Mouse (Mus musculus) embryo, embryonic 10.5 days (tissue): Measurements from ENCODE around the gene Tmem178b.

Experiments
- DNase-seq: peaks from one replicate; pipeline ENCODE4 v3.0.0-alpha.2; 2015; ENCODE audit warnings: low spot score

Tmem178b gene

DNA sequence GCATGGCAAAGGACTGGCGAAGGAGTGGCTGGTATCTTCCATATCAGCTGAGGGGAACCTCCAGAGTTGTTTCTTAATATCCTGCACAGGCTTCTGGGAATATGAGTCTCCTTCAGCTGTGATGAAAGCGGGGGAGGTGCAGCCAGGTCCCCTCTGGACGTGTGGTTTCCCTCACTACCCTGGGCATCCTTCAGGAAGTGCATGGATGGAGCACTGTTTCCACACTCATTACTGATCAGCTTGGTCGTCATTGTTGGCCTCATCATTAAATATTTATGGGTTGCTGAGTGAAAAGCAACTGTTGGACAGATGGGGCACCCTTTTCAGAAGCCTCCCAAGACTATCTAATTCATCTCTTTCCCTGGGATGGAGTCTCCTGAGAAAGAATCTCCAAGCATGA, 146.3 kb downstream of the Tmem178b start:
- peak; percentile 63 for DNase-seq

DNA sequence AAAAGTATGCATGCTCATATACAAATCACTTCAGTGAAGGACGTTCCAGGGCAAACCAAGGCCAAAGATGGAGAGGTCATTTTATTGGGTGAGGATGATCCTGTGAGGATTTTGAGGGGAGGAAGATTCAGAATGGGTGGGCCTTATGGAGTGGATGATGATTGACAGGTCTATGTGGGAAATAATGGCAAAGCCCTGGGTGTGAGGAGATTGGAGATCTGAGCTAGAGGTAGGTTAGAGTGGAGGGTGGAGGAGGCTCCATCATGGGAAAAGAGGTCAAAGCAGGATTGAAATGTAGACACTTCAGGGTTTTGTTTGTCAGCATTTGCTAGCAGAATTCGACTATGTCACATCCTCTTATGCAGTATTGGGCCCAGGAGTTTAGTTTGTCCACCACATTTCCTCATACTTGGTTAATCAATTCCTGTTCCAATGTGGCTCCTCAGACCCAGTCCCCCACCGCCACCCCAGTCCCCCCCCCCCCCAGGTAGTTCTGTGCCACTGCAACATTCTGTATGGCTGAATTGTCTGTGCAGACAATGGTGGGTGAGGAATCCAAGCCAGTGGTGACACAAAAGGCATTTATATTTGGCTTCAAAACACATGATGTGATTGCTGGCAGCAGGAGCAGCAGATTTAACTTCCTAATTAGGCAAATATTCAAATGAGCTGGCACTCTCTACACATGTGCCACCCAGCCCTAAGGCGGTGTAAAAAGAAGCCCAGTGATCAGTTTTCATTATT, 150.7 kb downstream of the Tmem178b start:
- no peak for DNase-seq

- no peak for DNase-seq
These were observed 151.4 kb downstream of the Tmem178b start for GRCm38 (mm10) chr6:40024336-40024934.

GRCm38 (mm10) chr6:40032901-40033300, 159.8 kb downstream of the Tmem178b start:
- no peak for DNase-seq

- DNase-seq: no peak
These were observed 160.9 kb downstream of the Tmem178b start for GRCm38 (mm10) chr6:40033935-40034334.

GRCm38 (mm10) chr6:40048969-40049908, 176.2 kb downstream of the Tmem178b start:
- peak; percentile 56 for DNase-seq

DNA sequence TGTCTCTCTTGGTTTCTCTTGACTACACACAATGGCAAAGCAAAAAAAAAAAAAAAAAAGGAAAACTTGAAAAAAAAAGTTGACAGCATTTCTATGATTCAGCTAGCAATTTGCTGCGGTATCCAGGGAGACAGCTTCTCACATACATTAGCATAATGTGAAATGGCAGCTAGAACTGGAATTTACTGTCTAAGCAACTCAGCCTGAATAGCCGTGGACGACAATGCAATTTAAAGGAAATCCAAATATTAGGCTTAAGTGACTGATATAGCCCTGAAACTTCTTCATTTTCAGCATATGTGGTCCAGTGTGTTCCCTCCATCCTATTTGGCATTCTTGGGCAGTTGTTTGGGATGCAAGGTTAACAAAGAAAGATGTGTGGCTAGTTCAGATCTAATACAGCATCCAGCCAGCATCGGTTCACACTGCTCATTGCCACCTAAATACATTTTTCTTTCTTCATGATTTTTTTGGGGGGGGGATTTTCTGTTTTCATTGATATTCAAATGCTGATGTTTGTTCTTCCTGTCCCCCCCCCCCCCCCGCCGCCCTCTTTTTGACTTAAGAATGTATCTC, 176.9 kb downstream of the Tmem178b start:
- no peak for DNase-seq

DNA sequence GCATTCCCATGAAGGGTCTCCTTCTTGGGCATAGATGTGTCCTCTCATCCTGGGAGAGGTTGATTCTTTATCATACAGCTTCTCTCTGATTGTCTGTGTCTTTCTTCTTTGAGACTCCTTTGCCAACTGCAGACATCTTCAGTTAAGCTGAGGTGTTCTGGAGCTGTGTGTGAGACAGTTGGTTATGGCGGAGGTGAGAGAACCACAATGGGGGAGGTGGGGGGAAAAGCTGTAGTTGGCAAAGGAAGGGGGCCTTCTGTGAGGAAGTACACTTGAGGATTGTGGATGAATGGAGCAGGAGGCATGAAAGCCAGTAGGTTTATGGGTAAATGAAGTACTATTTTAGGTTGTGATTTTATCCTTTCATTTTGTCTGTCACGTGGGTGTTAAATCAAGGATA, 178.6 kb downstream of the Tmem178b start:
- no peak for DNase-seq

GRCm38 (mm10) chr6:40052593-40052992, 179.5 kb downstream of the Tmem178b start:
- no peak for DNase-seq

DNA sequence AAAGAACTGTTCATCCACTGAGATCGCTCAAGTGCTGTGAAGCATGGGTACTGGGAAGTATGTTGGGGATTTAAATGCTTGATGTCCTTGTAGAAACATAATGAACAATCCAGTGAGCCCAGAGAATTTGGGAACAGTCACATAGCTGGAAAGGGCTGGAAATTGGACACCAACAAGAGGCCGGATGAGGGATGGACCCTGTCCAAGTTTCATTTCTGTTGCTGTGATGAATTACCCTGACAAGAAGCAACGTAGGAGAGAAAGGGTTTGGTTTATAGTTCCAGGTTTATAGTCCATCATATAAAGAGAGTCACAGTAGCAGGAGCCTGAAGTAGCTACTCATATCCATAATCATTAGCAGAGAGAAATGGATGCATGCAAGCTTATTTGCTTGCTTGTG, 186.4 kb downstream of the Tmem178b start:
- no peak for DNase-seq

GRCm38 (mm10) chr6:40061327-40062189, 188.5 kb downstream of the Tmem178b start:
- DNase-seq: no peak

DNA sequence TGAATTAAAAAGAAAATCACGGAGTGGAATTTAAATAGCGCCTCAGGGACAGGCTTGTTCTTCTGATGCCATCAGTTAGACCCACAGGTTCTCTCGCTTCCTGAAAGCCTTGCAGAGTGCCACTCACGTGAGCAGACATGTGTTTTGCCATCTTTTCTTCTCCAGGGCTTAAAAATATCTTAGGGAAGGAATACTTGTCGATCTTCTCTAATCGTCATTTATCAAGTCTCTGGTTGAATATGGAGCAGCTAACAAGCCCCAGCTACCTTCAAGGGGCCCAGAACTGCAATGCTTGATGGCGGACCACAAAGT, 189.1 kb downstream of the Tmem178b start:
- no peak for DNase-seq

- no peak for DNase-seq
These were observed 190.4 kb downstream of the Tmem178b start for GRCm38 (mm10) chr6:40063438-40063837.

GRCm38 (mm10) chr6:40063899-40064298, 190.8 kb downstream of the Tmem178b start:
- no peak for DNase-seq

GRCm38 (mm10) chr6:40064342-40064741, 191.3 kb downstream of the Tmem178b start:
- DNase-seq: no peak

GRCm38 (mm10) chr6:40068467-40068866, 195.4 kb downstream of the Tmem178b start:
- DNase-seq: no peak

GRCm38 (mm10) chr6:40071007-40071406, 197.9 kb downstream of the Tmem178b start:
- DNase-seq: peak; percentile 42

DNA sequence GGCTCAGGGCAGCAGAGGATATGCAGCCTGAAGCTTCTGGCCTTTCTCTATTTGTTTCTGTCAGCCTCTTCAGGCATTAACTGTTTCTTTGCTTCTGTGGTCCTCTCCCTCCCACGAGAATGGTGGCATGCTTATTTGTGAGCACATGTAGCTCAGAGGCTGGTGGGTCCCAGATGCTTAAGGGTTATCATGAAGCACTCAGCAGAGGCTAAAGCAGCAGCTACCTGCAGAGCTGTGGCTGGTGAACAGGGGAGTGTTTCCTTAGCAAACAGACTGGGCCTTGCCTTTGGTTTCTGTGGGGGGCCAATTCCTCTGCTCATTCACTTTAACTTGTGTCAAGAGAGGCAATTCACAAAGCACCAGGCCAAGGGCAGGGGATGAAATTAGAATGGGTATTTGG, 203.0 kb downstream of the Tmem178b start:
- no peak for DNase-seq

- DNase-seq: no peak
These were observed 203.7 kb downstream of the Tmem178b start for GRCm38 (mm10) chr6:40076670-40077313.

- DNase-seq: no peak
These were observed 205.3 kb downstream of the Tmem178b start for GRCm38 (mm10) chr6:40078353-40078752.

DNA sequence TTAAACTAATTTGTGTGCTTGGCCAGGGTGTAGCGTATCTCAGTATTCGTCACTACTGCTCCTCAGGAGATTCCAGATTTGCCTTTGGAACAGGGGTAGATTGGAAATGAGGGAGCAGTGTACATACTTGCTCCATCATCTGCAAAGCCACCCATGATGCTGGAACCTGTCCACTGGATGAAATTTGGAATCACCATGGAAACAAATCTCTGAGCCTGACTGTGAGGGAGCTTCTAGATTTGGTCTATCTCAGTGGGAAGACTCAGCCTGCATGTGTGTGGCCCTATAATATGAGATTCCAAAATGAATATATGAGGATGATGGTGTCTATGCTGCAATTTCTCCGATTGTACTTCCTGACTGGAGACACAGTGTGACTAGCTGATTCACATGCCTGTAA, 210.7 kb downstream of the Tmem178b start:
- no peak for DNase-seq
